Mouse (Mus musculus): ENCODE measurements around the gene Ctsd. TPM values are rescaled to one million over a fixed set of nuclear protein-coding genes. Genes with fewer than 3 reads are reported as not detected.

Ctsd gene
- polyA plus RNA-seq, 1 experiment from 2014 or later: 408 TPM

DNA sequence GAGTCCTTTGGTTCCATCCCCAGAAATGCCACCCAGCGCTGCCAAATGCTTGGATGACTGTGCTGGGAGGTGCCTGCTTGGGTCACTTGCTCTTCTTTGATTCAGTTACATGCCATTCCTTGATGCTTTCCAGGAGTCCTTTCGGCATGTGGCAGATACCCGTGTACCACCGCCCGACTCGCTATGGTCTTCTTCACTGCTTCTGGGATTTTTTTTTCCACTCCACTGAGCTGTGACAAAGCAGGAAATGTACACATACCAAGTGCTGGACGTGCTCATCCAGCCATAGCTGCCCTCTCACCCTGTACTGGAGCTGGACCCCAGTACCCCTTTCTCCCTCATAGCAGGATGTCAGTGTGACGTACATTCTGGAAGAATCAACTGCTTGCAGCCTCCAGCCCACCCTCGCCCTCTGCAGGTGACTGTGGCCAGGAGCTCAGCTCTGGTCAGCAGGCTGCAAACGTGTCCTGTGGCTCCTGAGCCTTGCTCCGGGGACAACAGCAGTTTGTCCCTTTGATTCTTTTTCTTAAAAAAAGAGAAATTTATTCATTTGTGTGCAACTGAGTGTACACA lies 37.9 kb upstream of the Ctsd start:
- WGBS (ENCODE audit: insufficient replicate concordance): 70% methylated on average over 11 of the region's 11 CpGs
- Histone ChIP-seq H3K27me3 (ENCODE audit: control insufficient read depth, insufficient read depth, low read depth, low read length) (no peaks in the 10 kb centered on the region), H3K9ac (ENCODE audit: low read depth, low read length) (no peak overlapping the region), H3K4me3 (ENCODE audit: low read depth, low read length) (no peak overlapping the region), H3K36me3 (ENCODE audit: control insufficient read depth, insufficient read depth) (no peaks in the 10 kb centered on the region), H3K9me3 (replicated peaks; ENCODE audit: control insufficient read depth, low read length) (no peaks in the 10 kb centered on the region), H3K4me1 (ENCODE audit: control insufficient read depth, low read depth, low read length) (peaks cover 18% of the 10 kb centered on the region), H3K4me2 (ENCODE audit: low read depth, low read length) (no peak overlapping the region), H3K27ac (ENCODE audit: low read length) (no peak overlapping the region)
- no peak for ATAC-seq (ENCODE audit: low read depth)

DNA sequence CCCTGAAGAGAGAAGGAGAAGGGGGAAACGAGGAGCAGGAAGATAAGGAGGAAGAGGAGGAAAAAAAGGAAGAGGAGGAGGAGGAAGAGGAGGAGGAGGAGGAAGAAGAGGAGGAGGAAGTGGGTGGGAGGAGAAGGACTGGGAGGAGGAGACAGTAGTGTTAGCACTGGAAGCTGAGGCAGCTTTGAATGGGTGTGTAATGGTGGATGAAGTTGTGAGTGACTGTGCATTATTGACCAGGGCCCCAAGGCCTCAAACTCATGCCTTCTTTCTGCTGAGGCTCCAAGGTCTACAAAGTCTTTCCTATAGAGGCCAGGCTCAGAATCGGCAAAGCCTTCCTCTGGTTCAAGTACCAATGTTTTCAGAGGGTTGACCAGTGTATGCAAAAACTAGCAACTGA lies 34.0 kb upstream of the Ctsd start:
- no peak overlapping the region for H3K4me2 ChIP-seq (ENCODE audit: low read depth, low read length)
- H3K9me3 ChIP-seq (replicated peaks; ENCODE audit: control insufficient read depth, low read length): no peaks in the 10 kb centered on the region
- no peak overlapping the region for H3K4me3 ChIP-seq (ENCODE audit: low read depth, low read length)
- H3K27ac ChIP-seq (ENCODE audit: low read length): peak overlapping the region; percentile 93
- H3K9ac ChIP-seq (ENCODE audit: low read depth, low read length): no peak overlapping the region
- H3K4me1 ChIP-seq (ENCODE audit: control insufficient read depth, low read depth, low read length): peaks cover 36% of the 10 kb centered on the region
- WGBS (ENCODE audit: insufficient replicate concordance): 44% methylated on average over 2 of the region's 2 CpGs
- ATAC-seq (ENCODE audit: low read depth): peak; percentile 68
- no peaks in the 10 kb centered on the region for H3K27me3 ChIP-seq (ENCODE audit: control insufficient read depth, insufficient read depth, low read depth, low read length)
- no peaks in the 10 kb centered on the region for H3K36me3 ChIP-seq (ENCODE audit: control insufficient read depth, insufficient read depth)

DNA sequence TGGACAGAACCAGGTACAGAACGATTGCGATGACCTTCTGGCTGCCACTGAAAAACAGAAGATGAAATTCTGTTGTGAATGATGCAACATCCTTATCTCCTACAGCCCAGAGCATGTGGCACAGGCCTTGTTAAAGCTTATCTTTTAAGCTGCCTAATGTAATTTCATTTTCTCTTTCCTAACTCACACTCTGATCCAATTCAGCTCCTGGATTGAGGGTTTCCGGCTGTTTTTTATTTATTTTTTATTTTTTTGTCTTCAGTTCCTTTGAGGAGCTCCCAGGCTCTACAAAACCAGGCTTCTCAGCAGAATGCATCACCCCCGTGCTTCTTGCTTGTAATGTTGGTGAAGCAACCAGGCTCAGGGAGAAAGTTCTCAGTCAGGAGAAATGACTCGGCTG lies 32.0 kb upstream of the Ctsd start:
- ATAC-seq (ENCODE audit: low read depth): peak; percentile 91
- Histone ChIP-seq H3K9ac (ENCODE audit: low read depth, low read length) (peak overlapping the region; percentile 56), H3K4me1 (ENCODE audit: control insufficient read depth, low read depth, low read length) (peaks cover 36% of the 10 kb centered on the region), H3K4me2 (ENCODE audit: low read depth, low read length) (peak overlapping the region; percentile 50), H3K4me3 (ENCODE audit: low read depth, low read length) (peak overlapping the region; percentile 27), H3K36me3 (ENCODE audit: control insufficient read depth, insufficient read depth) (no peaks in the 10 kb centered on the region), H3K27me3 (ENCODE audit: control insufficient read depth, insufficient read depth, low read depth, low read length) (no peaks in the 10 kb centered on the region), H3K9me3 (replicated peaks; ENCODE audit: control insufficient read depth, low read length) (no peaks in the 10 kb centered on the region), H3K27ac (ENCODE audit: low read length) (peak overlapping the region; percentile 93)
- 18% methylated on average over 5 of the region's 5 CpGs for WGBS (ENCODE audit: insufficient replicate concordance)

DNA sequence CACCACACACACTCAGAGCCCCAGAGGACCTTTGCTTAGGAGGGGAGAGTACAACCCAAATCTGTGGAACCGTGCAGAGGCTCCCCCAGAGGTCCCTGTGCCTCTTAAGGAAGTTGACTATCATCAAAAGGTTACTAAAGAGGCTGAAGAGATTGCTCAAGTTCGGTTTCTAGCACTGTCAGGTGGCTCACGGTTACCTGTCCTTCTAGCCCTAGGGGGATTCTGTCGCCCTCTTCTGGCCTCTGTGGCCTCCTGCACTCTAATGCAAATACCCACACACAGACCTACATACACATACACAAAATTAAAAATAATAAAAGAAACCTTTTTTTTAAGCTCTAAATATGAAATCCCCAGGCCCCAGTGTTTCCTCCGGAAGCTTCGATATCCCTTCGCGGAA lies 30.8 kb upstream of the Ctsd start:
- no peaks in the 10 kb centered on the region for H3K9me3 ChIP-seq (replicated peaks; ENCODE audit: control insufficient read depth, low read length)
- H3K9ac ChIP-seq (ENCODE audit: low read depth, low read length): no peak overlapping the region
- peaks cover 36% of the 10 kb centered on the region for H3K4me1 ChIP-seq (ENCODE audit: control insufficient read depth, low read depth, low read length)
- peak overlapping the region; percentile 93; the same call in 1 of the 2 replicates for H3K27ac ChIP-seq (ENCODE audit: low read length)
- ATAC-seq (ENCODE audit: low read depth): no peak
- WGBS (ENCODE audit: insufficient replicate concordance): 93% methylated on average over 8 of the region's 8 CpGs
- no peaks in the 10 kb centered on the region for H3K36me3 ChIP-seq (ENCODE audit: control insufficient read depth, insufficient read depth)
- no peak overlapping the region for H3K4me3 ChIP-seq (ENCODE audit: low read depth, low read length)
- H3K4me2 ChIP-seq (ENCODE audit: low read depth, low read length): no peak overlapping the region
- no peaks in the 10 kb centered on the region for H3K27me3 ChIP-seq (ENCODE audit: control insufficient read depth, insufficient read depth, low read depth, low read length)

DNA sequence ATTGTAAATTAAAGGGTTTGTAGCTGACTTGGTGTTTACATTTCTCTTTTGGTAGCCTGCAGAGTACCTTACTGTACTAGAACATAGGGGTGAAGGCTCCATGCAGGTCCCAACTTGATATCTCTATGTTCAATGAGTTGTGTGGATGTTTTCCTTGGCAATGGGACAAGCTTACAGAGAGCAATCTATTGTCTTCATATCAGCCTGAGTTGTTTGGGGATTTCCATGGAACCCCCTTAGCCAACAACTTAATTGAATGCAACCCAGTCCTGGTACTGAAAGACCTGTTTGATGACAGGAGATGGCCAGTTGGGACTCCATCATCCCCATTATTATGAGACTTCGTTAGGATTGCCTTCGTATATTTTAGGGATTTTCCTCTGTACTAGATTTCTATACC lies 30.2 kb upstream of the Ctsd start:
- H3K4me2 ChIP-seq (ENCODE audit: low read depth, low read length): no peak overlapping the region
- peak overlapping the region; percentile 13; the same call in 1 of the 2 replicates for H3K27ac ChIP-seq (ENCODE audit: low read length)
- no peaks in the 10 kb centered on the region for H3K9me3 ChIP-seq (replicated peaks; ENCODE audit: control insufficient read depth, low read length)
- H3K4me1 ChIP-seq (ENCODE audit: control insufficient read depth, low read depth, low read length): peaks cover 42% of the 10 kb centered on the region
- 94% methylated on average over 2 of the region's 2 CpGs for WGBS (ENCODE audit: insufficient replicate concordance)
- no peak overlapping the region for H3K4me3 ChIP-seq (ENCODE audit: low read depth, low read length)
- no peaks in the 10 kb centered on the region for H3K36me3 ChIP-seq (ENCODE audit: control insufficient read depth, insufficient read depth)
- H3K27me3 ChIP-seq (ENCODE audit: control insufficient read depth, insufficient read depth, low read depth, low read length): no peaks in the 10 kb centered on the region
- ATAC-seq (ENCODE audit: low read depth): no peak
- no peak overlapping the region for H3K9ac ChIP-seq (ENCODE audit: low read depth, low read length)

DNA sequence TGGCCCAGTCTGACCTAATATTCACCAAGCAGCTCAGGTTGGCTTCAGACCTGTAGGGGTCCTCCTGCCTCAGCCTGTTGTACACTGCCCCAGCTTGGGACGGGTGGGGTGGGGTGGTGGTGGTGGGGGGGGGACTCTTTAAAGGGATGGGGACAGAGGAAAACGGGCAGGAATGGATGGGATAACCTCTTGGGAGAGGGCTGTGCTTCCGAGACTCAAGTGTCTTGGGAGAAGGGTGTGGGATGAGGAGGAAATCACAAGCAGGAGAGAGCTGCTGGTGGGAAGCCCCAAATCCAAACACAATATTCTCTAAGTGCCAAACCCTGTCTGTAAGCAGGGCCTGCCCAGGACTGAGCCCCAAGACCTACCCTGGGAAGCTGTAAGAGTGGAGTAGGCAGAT lies 28.4 kb upstream of the Ctsd start:
- Histone ChIP-seq H3K27ac (ENCODE audit: low read length) (no peak overlapping the region), H3K4me1 (ENCODE audit: control insufficient read depth, low read depth, low read length) (peaks cover 32% of the 10 kb centered on the region), H3K4me2 (ENCODE audit: low read depth, low read length) (no peak overlapping the region), H3K9me3 (replicated peaks; ENCODE audit: control insufficient read depth, low read length) (no peaks in the 10 kb centered on the region), H3K4me3 (ENCODE audit: low read depth, low read length) (no peak overlapping the region), H3K9ac (ENCODE audit: low read depth, low read length) (no peak overlapping the region), H3K36me3 (ENCODE audit: control insufficient read depth, insufficient read depth) (no peaks in the 10 kb centered on the region), H3K27me3 (ENCODE audit: control insufficient read depth, insufficient read depth, low read depth, low read length) (no peaks in the 10 kb centered on the region)
- 79% methylated on average over 3 of the region's 3 CpGs for WGBS (ENCODE audit: insufficient replicate concordance)
- ATAC-seq (ENCODE audit: low read depth): no peak

DNA sequence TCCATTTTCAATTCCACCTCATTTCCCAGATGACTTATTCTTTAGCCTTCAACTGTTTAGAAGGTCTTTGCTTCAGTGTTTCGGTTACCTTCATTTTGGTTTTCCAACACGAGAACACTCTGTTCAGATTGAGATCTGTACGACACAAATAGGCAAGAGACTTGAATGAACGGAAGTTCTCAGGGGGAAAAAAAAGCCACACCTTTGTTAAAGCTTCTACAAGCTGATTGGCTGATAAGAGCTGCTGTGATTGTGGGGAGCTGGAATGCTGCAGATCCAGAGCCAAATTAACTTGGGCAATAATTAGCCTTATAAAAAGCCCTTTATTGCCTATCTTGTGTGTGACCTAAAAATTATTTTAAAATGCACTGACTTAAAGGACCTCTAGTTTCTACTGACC lies 27.5 kb upstream of the Ctsd start:
- Histone ChIP-seq H3K9ac (ENCODE audit: low read depth, low read length) (no peak overlapping the region), H3K4me2 (ENCODE audit: low read depth, low read length) (no peak overlapping the region), H3K4me3 (ENCODE audit: low read depth, low read length) (no peak overlapping the region), H3K36me3 (ENCODE audit: control insufficient read depth, insufficient read depth) (no peaks in the 10 kb centered on the region), H3K27ac (ENCODE audit: low read length) (no peak overlapping the region), H3K9me3 (replicated peaks; ENCODE audit: control insufficient read depth, low read length) (no peaks in the 10 kb centered on the region), H3K4me1 (ENCODE audit: control insufficient read depth, low read depth, low read length) (peaks cover 23% of the 10 kb centered on the region), H3K27me3 (ENCODE audit: control insufficient read depth, insufficient read depth, low read depth, low read length) (no peaks in the 10 kb centered on the region)
- 51% methylated on average over 4 of the region's 4 CpGs for WGBS (ENCODE audit: insufficient replicate concordance)
- no peak for ATAC-seq (ENCODE audit: low read depth)

DNA sequence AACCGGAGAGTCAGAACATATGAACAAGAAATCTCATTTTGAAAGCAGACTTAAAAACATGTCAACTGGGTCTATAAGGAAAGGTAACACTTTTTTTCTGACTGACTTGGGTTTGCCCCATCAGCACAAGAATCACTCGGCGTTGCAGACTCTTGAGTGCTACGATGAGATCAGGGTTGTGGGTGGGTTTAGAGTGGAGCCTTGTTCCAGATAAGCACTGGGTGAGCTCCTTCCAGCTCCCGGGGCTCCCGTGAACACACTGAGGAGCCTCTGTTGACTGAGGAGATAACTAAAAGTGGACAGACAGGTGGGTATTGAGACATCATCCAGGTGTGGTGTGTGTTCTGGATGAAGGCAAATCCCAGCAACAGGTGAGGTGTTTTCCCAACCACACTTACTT lies 25.4 kb upstream of the Ctsd start:
- Histone ChIP-seq H3K9ac (ENCODE audit: low read depth, low read length) (no peak overlapping the region), H3K4me3 (ENCODE audit: low read depth, low read length) (no peak overlapping the region), H3K4me2 (ENCODE audit: low read depth, low read length) (no peak overlapping the region), H3K4me1 (ENCODE audit: control insufficient read depth, low read depth, low read length) (peaks cover 14% of the 10 kb centered on the region), H3K27me3 (ENCODE audit: control insufficient read depth, insufficient read depth, low read depth, low read length) (no peaks in the 10 kb centered on the region), H3K9me3 (replicated peaks; ENCODE audit: control insufficient read depth, low read length) (no peaks in the 10 kb centered on the region), H3K27ac (ENCODE audit: low read length) (no peak overlapping the region), H3K36me3 (ENCODE audit: control insufficient read depth, insufficient read depth) (no peaks in the 10 kb centered on the region)
- peak; percentile 84 for ATAC-seq (ENCODE audit: low read depth)
- 33% methylated on average over 6 of the region's 6 CpGs for WGBS (ENCODE audit: insufficient replicate concordance)

DNA sequence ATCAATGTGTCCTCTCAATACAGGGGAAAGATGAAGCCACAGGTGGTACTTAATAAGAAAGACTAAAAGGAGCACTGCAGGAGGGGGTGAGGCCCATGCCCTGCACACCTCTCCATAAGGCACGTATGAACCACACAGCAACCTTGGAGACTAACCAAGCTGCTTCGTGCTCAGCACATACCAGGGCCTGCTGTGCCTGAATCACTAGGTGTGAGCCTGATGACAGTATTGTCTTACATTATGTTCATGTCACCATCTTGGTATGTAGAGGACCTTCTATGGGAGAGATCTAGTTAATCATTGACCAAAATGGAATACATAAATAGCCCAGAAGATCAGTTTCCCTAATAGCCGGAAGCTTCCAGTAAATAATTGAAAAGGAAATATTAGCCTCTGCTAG lies 21.8 kb upstream of the Ctsd start:
- Histone ChIP-seq H3K4me1 (ENCODE audit: control insufficient read depth, low read depth, low read length) (peaks cover 14% of the 10 kb centered on the region), H3K9ac (ENCODE audit: low read depth, low read length) (no peak overlapping the region), H3K36me3 (ENCODE audit: control insufficient read depth, insufficient read depth) (no peaks in the 10 kb centered on the region), H3K9me3 (replicated peaks; ENCODE audit: control insufficient read depth, low read length) (no peaks in the 10 kb centered on the region), H3K27ac (ENCODE audit: low read length) (no peak overlapping the region), H3K4me2 (ENCODE audit: low read depth, low read length) (no peak overlapping the region), H3K4me3 (ENCODE audit: low read depth, low read length) (no peak overlapping the region), H3K27me3 (ENCODE audit: control insufficient read depth, insufficient read depth, low read depth, low read length) (no peaks in the 10 kb centered on the region)
- 72% methylated on average over 3 of the region's 3 CpGs for WGBS (ENCODE audit: insufficient replicate concordance)
- ATAC-seq (ENCODE audit: low read depth): no peak
